Mouse (Mus musculus) limb, embryonic 15.5 days (tissue): ENCODE measurements around the gene Mfap4. TPM values are rescaled to one million over a fixed set of nuclear protein-coding genes. Genes with fewer than 3 reads are reported as not detected.

Experiments used
- ATAC-seq: fragments of 200-750 bp; cut with Nextera tagmentation; 2 replicates; pipeline ENCODE4 v1.8.0; 2017; ENCODE audit warnings: low read depth, moderate TSS enrichment; ENCODE audit not compliant: insufficient number of reproducible peaks, low FRiP score, low TSS enrichment
- H3K27ac ChIP-seq: fragments of 300-500 bp; sonication (generic); 2 replicates; pipeline ENCODE4 v1.5.1; 2015; ENCODE audit warnings: moderate library complexity, mild to moderate bottlenecking, inconsistent platforms
- H3K27me3 ChIP-seq: fragments of 300-500 bp; sonication (generic); 2 replicates; pipeline ENCODE4 v1.6.1; 2015; ENCODE audit warnings: inconsistent platforms
- H3K36me3 ChIP-seq: fragments of 300-500 bp; sonication (generic); 2 replicates; pipeline ENCODE4 v1.6.1; 2015; ENCODE audit warnings: inconsistent platforms
- H3K4me1 ChIP-seq: fragments of 300-500 bp; sonication (generic); 2 replicates; pipeline ENCODE4 v1.6.1; 2015; ENCODE audit warnings: inconsistent platforms
- H3K4me2 ChIP-seq: fragments of 300-500 bp; sonication (generic); 2 replicates; pipeline ENCODE4 v1.6.1; 2015; ENCODE audit warnings: mild to moderate bottlenecking, inconsistent platforms
- H3K4me3 ChIP-seq: fragments of 300-500 bp; sonication (generic); 2 replicates; pipeline ENCODE4 v1.5.1; 2015; ENCODE audit warnings: mild to moderate bottlenecking, inconsistent platforms
- H3K9ac ChIP-seq: fragments of 300-500 bp; sonication (generic); 2 replicates; pipeline ENCODE4 v1.6.1; 2015; ENCODE audit warnings: inconsistent platforms
- H3K9me3 ChIP-seq: fragments of 300-500 bp; sonication (generic); 2 replicates; pipeline ENCODE4 v1.6.1; 2016; ENCODE audit warnings: inconsistent platforms
- WGBS: fragments of 180-500 bp; shearing (Covaris S2); methylation state at CpG from one replicate; pipeline ENCODE4 v1.1.7; 2015; 5-methylcytosine and 5-hydroxymethylcytosine counted together
- polyA plus RNA-seq: library from polyadenylated mRNA; unstranded; fragments of >200 nt; fragmentation: Nextera tagmentation; extraction: Ambion mirVana; gene quantifications from 2 replicates; pipeline ENCODE4 v1.2.1, GENCODE M21; 2015

Gene Mfap4
- polyA plus RNA-seq, 1 experiment from 2014 or later: 540 TPM

DNA sequence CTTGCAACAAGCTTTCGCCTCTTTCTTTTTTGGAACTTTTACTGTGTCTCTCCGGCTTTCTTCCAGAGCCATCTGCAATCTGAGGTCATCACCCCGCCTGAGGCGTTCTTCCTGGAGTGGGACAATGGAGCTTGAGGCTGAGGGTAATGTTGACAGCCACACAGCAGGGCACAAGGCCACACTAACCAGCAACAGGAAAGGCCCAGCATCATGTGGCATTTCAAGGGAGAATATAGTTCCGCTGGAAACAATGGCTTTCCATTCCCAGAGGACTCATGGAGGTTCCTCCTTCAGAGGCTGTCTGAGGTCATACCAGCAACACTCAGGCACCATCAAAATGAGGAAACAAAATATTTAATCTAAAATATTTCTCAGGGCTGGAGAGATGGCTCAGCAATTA is 48.3 kb downstream of the Mfap4 start:
- Histone ChIP-seq H3K4me2 (no peak overlapping the region), H3K4me3 (no peak overlapping the region), H3K9me3 (no peaks in the 10 kb centered on the region), H3K4me1 (no peaks in the 10 kb centered on the region; the same call in 1 of the 2 replicates), H3K27ac (no peak overlapping the region), H3K36me3 (peaks cover 19% of the 10 kb centered on the region), H3K9ac (no peak overlapping the region), H3K27me3 (no peaks in the 10 kb centered on the region)
- WGBS: 76% methylated on average over 5 of the region's 5 CpGs
- no peak for ATAC-seq

DNA sequence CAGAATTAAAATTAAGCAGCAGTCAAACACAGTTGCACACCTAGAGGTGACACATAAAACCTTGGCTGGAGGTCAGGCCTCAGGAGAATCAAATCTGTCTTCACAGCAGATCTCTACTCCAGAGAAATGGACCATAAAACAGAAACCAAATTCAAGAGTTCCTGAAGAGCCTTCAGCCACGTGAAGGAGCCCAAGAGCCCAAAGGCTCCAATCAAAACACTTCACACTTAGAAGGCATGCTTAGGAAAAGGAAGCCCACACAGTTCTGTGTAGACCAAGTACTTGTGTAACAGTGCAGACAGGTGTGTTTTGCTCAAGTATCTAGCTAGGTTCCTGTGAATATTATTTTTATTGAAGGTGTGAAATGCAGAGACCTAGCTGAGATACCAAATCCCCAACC is 50.3 kb downstream of the Mfap4 start:
- WGBS: 37% methylated on average over 1 of the region's 1 CpGs
- Histone ChIP-seq H3K9ac (no peak overlapping the region), H3K36me3 (peaks cover 21% of the 10 kb centered on the region), H3K4me3 (no peak overlapping the region), H3K4me1 (no peaks in the 10 kb centered on the region; the same call in 1 of the 2 replicates), H3K4me2 (no peak overlapping the region), H3K27me3 (no peaks in the 10 kb centered on the region), H3K9me3 (no peaks in the 10 kb centered on the region), H3K27ac (no peak overlapping the region)
- no peak for ATAC-seq

DNA sequence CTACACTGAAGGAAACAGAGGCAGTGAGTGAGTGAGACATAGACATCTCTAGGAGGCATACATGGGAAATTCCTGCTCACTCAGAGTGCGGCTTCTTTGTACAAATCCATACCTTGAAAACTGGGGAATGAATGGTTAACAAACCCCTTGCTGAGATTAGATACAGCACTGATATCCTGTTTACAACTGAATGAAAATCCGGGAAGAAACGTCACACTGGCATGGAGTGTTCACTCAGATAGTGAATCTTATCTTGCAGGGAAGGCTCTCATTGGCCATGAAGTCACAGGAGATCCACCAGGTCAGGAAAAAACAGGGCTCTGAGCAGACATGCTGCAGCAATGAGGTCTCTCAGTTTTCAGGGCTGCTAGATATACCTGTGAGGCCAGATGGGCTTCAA is 51.7 kb downstream of the Mfap4 start:
- Histone ChIP-seq H3K36me3 (peaks cover 25% of the 10 kb centered on the region), H3K4me2 (no peak overlapping the region), H3K4me3 (no peak overlapping the region), H3K27me3 (no peaks in the 10 kb centered on the region), H3K4me1 (no peaks in the 10 kb centered on the region; the same call in 1 of the 2 replicates), H3K27ac (no peak overlapping the region), H3K9ac (no peak overlapping the region), H3K9me3 (no peaks in the 10 kb centered on the region)
- WGBS: 69% methylated on average over 3 of the region's 3 CpGs
- no peak for ATAC-seq

DNA sequence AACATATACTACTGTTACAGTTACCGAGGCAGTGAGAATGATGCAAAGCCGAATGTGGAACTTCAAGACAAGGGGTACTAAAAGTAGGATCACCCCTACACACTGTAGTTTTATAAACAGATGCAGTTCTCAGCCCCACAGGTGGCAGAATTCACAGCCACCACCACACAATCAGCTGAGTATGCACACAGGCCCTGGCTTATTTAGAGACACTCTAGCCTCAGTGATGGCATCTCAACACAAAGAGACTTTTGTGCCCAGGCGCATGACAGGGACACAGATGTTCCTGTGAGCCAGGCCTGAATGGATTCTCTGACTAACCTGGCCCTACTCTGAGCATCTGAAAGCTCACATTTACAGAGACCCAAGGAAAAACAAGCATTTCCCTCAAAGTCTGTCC is 52.1 kb downstream of the Mfap4 start:
- Histone ChIP-seq H3K4me2 (no peak overlapping the region), H3K27me3 (no peaks in the 10 kb centered on the region), H3K9me3 (no peaks in the 10 kb centered on the region), H3K4me3 (no peak overlapping the region), H3K36me3 (peaks cover 25% of the 10 kb centered on the region), H3K27ac (no peak overlapping the region), H3K9ac (no peak overlapping the region), H3K4me1 (no peaks in the 10 kb centered on the region; the same call in 1 of the 2 replicates)
- ATAC-seq: no peak
- WGBS: 84% methylated on average over 3 of the region's 3 CpGs

Other genes starting within 250 kb of the Mfap4 start
- gene Aldh3a2, start 218.0 kb upstream of the Mfap4 start, polyA plus RNA-seq: 32.8 and 33.2 TPM in 2 replicates
- not detected in 2 replicates for gene Slc47a2, start 142.6 kb upstream of the Mfap4 start, polyA plus RNA-seq
- 0.97 and 1.6 TPM in 2 replicates for gene Slc47a1, start 107.1 kb upstream of the Mfap4 start, polyA plus RNA-seq
- 0.78 and 0.82 TPM in 2 replicates for gene Rnf112, start 31.3 kb upstream of the Mfap4 start, polyA plus RNA-seq
- gene Mapk7, start 9.0 kb downstream of the Mfap4 start, polyA plus RNA-seq: 59.4 and 65.0 TPM in 2 replicates
- 20.7 and 24.8 TPM in 2 replicates for gene B9d1, start 19.7 kb downstream of the Mfap4 start, polyA plus RNA-seq
- 29.4 and 30.4 TPM in 2 replicates for gene Epn2, start 94.3 kb downstream of the Mfap4 start, polyA plus RNA-seq
- gene Grap, start 167.8 kb downstream of the Mfap4 start, polyA plus RNA-seq: 14.5 and 15.3 TPM in 2 replicates
- gene Fam83g, start 198.7 kb downstream of the Mfap4 start, polyA plus RNA-seq: 7.6 and 7.9 TPM in 2 replicates
- gene Slc5a10, start 235.4 kb downstream of the Mfap4 start, polyA plus RNA-seq: not detected in 2 replicates